Mouse (Mus musculus): ENCODE data around the gene Naaladl2.
"Not testable (repeated sequence)": the region's sequence is repeated elsewhere in the genome, so short reads cannot be mapped to it uniquely, and the experiment has no call there.

The Naaladl2 gene

DNA sequence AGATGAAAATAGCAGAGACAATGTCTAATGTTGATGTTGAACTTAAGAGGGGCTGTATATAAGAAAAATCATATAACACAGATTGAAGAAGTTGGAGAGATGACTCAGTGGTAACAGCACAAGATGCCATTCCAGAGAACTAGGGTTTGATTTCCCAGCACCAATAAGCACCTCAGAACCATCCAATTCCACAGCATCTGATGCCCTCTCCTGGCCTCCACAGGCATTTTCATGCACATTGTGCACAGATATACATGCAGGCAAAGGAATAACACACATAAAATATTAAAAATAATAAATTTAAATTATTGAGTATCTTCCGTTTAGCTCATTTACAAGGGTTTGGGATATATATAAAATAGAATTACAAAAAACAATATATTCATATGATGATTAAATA lies 926.6 kb downstream of the Naaladl2 start:
- DNase-seq = no peak

DNA sequence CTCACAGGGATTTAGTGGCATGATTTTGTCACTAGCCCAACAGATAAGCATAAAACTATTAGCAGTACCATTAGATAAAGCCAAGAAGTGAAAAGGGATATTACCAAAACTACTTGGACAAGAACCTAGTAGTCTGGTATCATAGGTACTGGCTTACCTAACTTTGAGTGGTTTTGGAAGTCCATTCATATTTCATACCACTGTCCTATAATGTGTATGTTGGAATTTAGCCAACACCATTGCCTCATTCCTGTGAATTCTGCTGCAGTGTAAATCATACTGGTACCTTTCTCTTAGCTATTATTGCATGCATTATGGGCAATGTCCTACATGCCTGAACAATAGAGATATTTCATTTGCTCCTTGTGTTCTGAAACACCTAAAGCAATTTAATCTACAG lies 977.5 kb downstream of the Naaladl2 start:
- no peak for DNase-seq

- DNase-seq = no peak
Measured at GRCm38 (mm10) chr3:24163992-24164391, 980.1 kb downstream of the Naaladl2 start.

- DNase-seq = not testable (repeated sequence)
Measured at GRCm38 (mm10) chr3:24151086-24151815, 992.8 kb downstream of the Naaladl2 start.

DNA sequence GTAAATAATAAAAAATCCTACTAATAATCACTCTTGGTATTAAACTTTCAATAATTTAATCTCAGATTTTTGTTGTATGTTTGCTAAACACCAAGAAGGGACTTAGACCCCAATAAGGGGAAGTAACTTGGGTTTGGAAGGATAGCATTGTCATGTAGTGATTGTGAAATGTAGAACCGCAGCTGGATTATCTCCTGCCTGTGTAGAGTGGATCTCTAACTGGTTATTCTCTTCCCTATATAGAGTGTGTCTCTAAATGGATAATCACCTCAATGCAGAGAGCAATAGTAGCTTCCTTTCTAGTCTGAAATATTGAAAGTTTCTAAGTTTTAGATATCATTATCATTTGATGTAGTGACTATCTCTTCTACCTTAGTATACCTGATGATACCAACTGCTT lies 1001.3 kb downstream of the Naaladl2 start:
- no peak for DNase-seq

- no peak for DNase-seq
Measured at GRCm38 (mm10) chr3:24138002-24138401, 1006.1 kb downstream of the Naaladl2 start.

GRCm38 (mm10) chr3:24126200-24126599 lies 1017.9 kb downstream of the Naaladl2 start:
- no peak for DNase-seq

GRCm38 (mm10) chr3:24124034-24124433 lies 1020.0 kb downstream of the Naaladl2 start:
- DNase-seq = no peak

- DNase-seq = no peak
Measured at GRCm38 (mm10) chr3:24118136-24118535, 1025.9 kb downstream of the Naaladl2 start.

DNA sequence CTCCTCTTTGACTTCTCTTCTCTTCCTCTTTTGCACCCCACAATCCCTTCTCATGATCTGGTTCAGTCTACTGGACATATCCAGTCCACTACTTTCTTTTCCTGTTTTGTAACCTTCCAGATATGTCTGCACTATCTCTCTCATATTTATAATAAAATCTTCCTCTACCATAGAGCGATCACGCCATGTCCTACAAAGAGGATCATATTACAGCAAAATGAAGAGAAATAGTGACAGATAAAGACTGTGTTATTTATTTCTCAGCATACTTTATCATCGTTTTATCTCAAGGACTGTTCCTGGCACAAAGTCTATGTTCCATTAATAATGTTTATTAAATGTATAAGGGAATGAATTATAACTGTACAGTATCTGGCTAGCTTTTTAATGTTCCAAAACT lies 1029.2 kb downstream of the Naaladl2 start:
- no peak for DNase-seq

GRCm38 (mm10) chr3:24113360-24113759 lies 1030.7 kb downstream of the Naaladl2 start:
- no peak for DNase-seq

DNA sequence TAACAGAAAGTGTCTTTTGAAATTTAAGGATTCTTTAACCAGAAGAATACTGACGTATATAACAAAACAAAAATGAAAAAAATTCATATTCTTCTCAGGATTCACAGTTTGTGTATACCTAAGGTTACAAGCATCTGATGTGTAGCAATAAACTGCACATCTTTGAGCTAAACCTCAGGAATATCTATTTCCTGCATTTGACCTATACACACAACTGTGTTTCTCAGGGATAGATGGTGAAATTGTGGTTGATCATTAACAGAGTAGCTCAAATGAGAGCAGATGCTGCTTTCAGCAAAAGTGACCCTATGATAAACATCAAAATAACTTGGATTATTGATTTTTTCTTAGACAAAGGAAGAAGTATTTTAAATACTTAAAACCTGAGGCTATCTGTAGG lies 1037.7 kb downstream of the Naaladl2 start:
- DNase-seq = no peak

DNA sequence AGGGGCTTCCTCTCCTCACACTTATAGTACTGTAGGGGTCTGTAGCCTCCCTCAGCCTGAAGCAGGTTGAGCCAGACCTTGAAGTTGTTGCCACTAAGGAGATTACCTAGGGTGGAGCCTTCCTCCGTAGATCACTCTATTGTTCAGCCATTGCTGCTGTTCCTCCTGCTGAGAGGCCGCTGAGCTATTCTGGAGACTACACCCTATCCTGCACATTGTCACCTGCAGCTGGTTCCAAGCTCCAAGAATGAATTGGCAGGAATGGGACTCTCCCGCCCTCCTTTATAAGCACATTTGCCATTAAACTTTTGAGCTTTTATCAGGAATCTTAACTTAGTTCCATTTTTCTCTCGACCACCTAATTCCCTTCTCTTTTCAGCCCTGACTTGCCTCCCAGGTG lies 1064.3 kb downstream of the Naaladl2 start:
- no peak for DNase-seq

DNA sequence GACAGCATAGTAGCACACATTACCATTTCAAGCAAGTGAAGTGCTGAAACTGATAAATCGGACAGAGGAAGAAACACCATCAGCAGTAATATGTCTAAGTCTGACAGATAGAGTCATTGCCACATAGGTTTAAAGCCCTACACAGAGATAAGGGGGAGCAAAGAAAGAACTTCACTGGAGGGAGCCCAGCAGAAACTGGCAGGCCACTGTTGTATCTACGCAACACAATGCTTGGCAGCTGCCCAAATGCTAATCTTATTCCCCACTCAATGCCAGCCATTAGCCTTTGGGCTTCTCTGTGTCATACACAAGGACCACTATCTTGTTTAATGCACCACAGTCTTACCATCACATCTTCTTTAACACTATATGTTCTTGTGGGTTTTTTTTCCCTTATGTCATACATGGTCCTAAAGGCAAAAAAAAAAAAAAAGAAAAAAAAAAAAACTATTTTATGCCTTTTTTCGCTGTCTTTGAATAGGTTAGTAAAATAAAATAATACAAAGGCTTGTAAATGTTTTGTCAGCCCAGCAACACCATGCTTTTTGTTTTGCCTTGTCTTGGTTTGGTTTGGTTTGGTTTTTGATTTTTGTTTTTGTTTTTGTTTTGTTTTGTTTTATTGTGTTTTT lies 1072.8 kb downstream of the Naaladl2 start:
- DNase-seq = no peak

DNA sequence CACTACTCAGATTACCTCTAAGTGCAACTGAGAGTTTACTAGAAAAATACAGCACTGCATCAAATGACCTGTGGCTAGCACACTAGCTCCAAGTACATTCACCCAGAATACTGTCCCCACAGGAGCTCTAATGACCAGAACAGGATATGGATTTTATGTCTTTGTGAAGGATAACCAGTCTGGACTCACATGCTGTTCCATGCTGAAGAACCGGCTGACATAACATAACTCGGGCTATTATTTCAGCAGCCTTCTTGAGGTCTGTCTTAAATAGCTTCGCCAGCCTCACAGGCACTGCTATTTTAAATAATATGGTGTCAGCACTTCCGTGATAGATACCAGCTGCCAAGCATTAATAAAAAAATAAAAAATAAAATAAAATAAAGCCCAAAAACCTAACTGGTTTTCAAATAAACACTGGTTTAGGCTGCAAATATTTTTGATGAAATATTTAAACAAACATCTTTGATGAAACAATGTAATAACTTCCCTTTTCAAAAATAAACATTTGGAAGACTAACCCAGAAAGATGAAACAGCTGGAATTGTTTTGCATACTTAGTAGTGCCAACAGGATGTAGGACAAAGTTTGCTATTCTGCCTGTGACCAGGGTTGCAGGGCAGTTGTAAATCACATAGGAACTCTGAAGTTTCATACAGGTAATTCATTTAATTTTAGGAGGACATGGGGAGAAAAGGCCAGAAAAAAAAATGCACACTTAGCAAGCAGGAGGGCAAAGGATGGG lies 1073.5 kb downstream of the Naaladl2 start:
- no peak for DNase-seq

- DNase-seq = no peak
Measured at GRCm38 (mm10) chr3:24048217-24048616, 1095.8 kb downstream of the Naaladl2 start.

GRCm38 (mm10) chr3:24001741-24002140 lies 1142.3 kb downstream of the Naaladl2 start:
- no peak for DNase-seq

- DNase-seq = no peak
Measured at GRCm38 (mm10) chr3:23973727-23974126, 1170.3 kb downstream of the Naaladl2 start.

- no peak for DNase-seq
Measured at GRCm38 (mm10) chr3:23972747-23973667, 1171.1 kb downstream of the Naaladl2 start.

DNA sequence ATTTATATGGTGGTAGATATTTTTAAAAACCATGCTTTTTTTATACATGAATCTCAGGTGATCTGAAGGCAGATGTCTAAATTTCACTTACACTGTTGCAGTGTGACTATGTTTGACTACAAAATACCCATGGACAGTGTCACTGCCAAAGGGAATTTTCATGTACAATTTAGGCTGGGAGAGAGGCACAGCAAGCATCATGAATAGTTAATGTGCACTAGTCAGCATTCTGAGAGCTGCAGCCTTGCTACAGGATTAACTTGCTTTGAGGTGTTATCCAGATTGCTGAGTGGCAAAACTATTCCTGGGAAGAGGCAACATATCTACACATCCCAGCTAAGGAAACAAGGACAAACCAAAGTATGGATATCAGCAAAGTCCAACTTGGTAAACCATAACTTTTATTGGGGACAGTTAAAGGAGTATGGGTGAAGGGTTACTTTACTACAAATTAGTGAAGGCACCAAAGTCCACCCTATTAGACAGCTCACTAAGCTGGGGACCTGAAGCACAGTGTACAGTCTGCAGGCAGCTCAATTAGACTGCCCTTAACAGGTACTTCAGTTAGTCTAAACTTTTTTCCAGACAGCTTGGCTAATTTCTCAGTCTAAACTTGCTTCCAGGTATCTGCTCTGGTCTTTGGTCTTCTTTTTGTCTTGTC lies 1181.0 kb downstream of the Naaladl2 start:
- no peak for DNase-seq

DNA sequence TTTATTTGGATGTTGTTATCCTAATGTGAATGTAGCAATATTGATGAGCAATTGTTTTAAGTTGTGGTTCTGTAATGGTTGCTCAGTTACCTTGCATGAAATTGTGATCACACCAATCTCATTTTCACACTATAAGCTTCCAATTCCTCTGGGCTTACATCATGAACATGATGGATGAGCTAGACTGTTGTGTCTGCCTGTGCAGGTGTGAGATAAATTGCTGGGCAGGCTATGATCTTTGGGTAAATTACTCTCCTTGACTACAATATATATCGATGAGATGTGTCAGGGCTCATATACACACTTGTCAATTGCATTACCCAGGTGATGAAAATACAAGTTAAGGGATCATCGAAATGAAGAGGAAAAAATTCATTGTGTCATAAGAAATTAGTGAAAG lies 1197.9 kb downstream of the Naaladl2 start:
- no peak for DNase-seq

DNA sequence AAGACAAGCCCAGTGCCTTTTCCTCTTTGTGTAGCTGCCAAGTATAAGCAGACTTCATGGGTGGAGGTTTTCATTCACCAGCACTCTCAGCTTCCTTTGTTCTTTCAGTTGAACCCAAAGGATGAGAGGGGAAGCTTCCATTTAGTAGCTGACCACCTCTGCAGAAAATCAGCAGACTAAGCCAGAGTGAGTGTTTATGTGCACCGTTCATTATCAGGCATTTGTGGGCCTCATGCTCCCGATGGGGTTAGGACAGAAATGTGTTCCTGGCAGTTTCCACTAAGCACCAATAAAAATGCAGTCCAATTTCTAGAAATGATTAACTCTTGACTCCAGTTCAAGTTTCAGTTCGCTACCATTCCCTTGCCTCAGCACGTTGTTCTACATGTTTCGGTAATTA lies 1206.8 kb downstream of the Naaladl2 start:
- no peak for DNase-seq
